Mouse (Mus musculus) testis, adult 2 months (tissue): Measurements from ENCODE around the gene Abhd15.

ENCODE experiments used
- CTCF ChIP-seq: fragments of 200-500 bp; IDR thresholded peaks from 2 replicates; pipeline ENCODE4 v1.5.1; 2012; ENCODE audit warnings: low read depth, mild to moderate bottlenecking, inconsistent platforms, low read length, moderate library complexity; ENCODE audit not compliant: control insufficient read depth, insufficient read depth, insufficient replicate concordance
- POLR2A ChIP-seq: fragments of 200-500 bp; IDR thresholded peaks from 2 replicates; pipeline ENCODE4 v1.6.1; 2012; ENCODE audit warnings: low read depth, mild to moderate bottlenecking, inconsistent platforms, low read length, moderate library complexity; ENCODE audit not compliant: control insufficient read depth

- no peak for TF ChIP-seq POLR2A
- TF ChIP-seq CTCF, result no peak
Measured at GRCm38 (mm10) chr11:77513811-77514170, 1.1 kb upstream of the Abhd15 start.
